Mouse (Mus musculus) intestine, postnatal 0 days (tissue): ENCODE results near the gene Zfhx2. TPM values are rescaled to one million over a fixed set of nuclear protein-coding genes. Genes with fewer than 3 reads are reported as not detected.

Experiments used
- ATAC-seq: fragments of 200-750 bp; cut with Nextera tagmentation; 2 replicates; pipeline ENCODE4 v1.8.0; 2017; ENCODE audit warnings: mild to moderate bottlenecking, moderate TSS enrichment, moderate library complexity
- H3K27ac ChIP-seq: fragments of 300-500 bp; sonication (generic); 2 replicates; pipeline ENCODE4 v1.5.1; 2014; ENCODE audit warnings: mild to moderate bottlenecking, low read depth, low read length, moderate library complexity
- H3K27me3 ChIP-seq: fragments of 300-500 bp; sonication (generic); replicated peaks from 2 replicates; pipeline ENCODE4 v1.6.1; 2014; ENCODE audit warnings: low read length, mixed read lengths; ENCODE audit not compliant: control insufficient read depth, insufficient read depth
- H3K36me3 ChIP-seq: fragments of 300-500 bp; sonication (generic); 2 replicates; pipeline ENCODE4 v1.6.1; 2014; ENCODE audit warnings: mild to moderate bottlenecking, moderate library complexity; ENCODE audit not compliant: control insufficient read depth, insufficient read depth
- H3K4me1 ChIP-seq: fragments of 300-500 bp; sonication (generic); replicated peaks from 2 replicates; pipeline ENCODE4 v1.6.1; 2014; ENCODE audit warnings: antibody characterized with exemption, low read length, mixed read lengths; ENCODE audit not compliant: control insufficient read depth, insufficient read depth
- H3K4me2 ChIP-seq: fragments of 300-500 bp; sonication (generic); replicated peaks from 2 replicates; pipeline ENCODE4 v1.6.1; 2014; ENCODE audit warnings: low read depth, mild to moderate bottlenecking, moderate library complexity
- H3K4me3 ChIP-seq: fragments of 300-500 bp; sonication (generic); 2 replicates; pipeline ENCODE4 v1.5.1; 2014; ENCODE audit warnings: low read depth, low read length
- H3K9ac ChIP-seq: fragments of 300-500 bp; sonication (generic); 2 replicates; pipeline ENCODE4 v1.6.1; 2014; ENCODE audit warnings: mild to moderate bottlenecking, low read depth, low read length
- H3K9me3 ChIP-seq: fragments of 300-500 bp; sonication (generic); 2 replicates; pipeline ENCODE4 v1.6.1; 2016; ENCODE audit warnings: mixed run types; ENCODE audit not compliant: control insufficient read depth
- CTCF ChIP-seq: sonication (generic); IDR thresholded peaks from 2 replicates; pipeline ENCODE4 v1.5.1; 2016; ENCODE audit warnings: low read depth, mild to moderate bottlenecking, control low read depth, antibody characterized with exemption, moderate library complexity
- WGBS: fragments of 180-500 bp; shearing (Covaris S2); extraction: QIAGEN DNeasy Blood & Tissue Kit; methylation state at CpG from one replicate; pipeline ENCODE4 v1.1.7; 2014; 5-methylcytosine and 5-hydroxymethylcytosine counted together
- polyA plus RNA-seq: library from polyadenylated mRNA; unstranded; fragments of >200 nt; fragmentation: Nextera tagmentation; extraction: Ambion mirVana; gene quantifications from 2 replicates; pipeline ENCODE4 v1.2.1, GENCODE M21; 2015

Gene Zfhx2
- polyA plus RNA-seq, 1 experiment from 2014 or later = 0.87 TPM

DNA sequence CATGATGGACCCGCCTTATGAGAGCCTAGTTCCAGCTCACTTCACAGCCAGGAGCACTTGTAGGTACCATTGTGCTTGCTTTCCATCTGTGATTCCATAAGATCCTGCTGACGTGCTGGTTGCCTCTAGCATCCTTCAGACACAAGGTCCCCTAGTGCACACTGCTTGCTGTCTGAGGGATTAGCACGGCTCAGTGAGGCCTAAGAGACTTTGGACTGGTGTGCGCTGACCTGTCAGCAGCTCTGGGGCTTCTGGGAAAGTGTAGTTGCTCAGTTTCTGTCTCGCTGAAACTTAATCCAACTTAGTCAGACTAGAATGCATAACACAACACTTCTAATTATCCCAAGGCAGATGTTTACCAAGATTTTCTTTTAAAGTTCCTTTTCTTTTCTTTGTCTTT lies 32.2 kb downstream of the Zfhx2 start:
- Histone ChIP-seq H3K4me3 (no peak overlapping the region), H3K9me3 (no peaks in the 10 kb centered on the region), H3K27ac (peak overlapping the region; percentile 7; the same call in 1 of the 2 replicates), H3K9ac (no peak overlapping the region), H3K27me3 (no peaks in the 10 kb centered on the region), H3K4me1 (no peaks in the 10 kb centered on the region), H3K4me2 (no peak overlapping the region), H3K36me3 (no peaks in the 10 kb centered on the region)
- no peak for TF ChIP-seq CTCF
- 53% methylated on average over 5 of the region's 5 CpGs for WGBS
- ATAC-seq = no peak

DNA sequence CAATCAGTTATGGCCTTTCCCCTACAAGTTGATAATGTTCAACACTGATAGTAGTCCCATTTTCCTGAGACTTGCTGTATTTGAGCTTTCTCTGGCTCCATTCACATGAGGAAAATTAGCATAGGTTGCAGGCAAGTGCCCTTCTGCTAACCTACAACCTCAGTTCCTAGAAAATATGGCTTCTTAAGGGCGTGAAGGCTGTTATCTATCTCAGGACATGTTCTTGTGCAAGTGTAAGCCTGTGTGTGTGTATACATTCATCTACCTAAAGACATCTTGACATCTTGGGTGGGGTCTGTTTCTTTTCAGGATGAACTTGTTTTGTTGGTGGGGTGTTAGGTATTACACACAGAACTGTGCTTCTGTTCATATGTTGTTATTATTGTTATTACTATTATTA lies 33.1 kb downstream of the Zfhx2 start:
- no peaks in the 10 kb centered on the region for H3K36me3 ChIP-seq
- 63% methylated on average over 1 of the region's 1 CpGs for WGBS
- H3K9me3 ChIP-seq = no peaks in the 10 kb centered on the region
- H3K4me3 ChIP-seq = no peak overlapping the region
- no peak overlapping the region for H3K27ac ChIP-seq
- H3K27me3 ChIP-seq = no peaks in the 10 kb centered on the region
- ATAC-seq = no peak
- no peaks in the 10 kb centered on the region for H3K4me1 ChIP-seq
- no peak overlapping the region for H3K4me2 ChIP-seq
- no peak overlapping the region for H3K9ac ChIP-seq
- TF ChIP-seq CTCF = no peak

DNA sequence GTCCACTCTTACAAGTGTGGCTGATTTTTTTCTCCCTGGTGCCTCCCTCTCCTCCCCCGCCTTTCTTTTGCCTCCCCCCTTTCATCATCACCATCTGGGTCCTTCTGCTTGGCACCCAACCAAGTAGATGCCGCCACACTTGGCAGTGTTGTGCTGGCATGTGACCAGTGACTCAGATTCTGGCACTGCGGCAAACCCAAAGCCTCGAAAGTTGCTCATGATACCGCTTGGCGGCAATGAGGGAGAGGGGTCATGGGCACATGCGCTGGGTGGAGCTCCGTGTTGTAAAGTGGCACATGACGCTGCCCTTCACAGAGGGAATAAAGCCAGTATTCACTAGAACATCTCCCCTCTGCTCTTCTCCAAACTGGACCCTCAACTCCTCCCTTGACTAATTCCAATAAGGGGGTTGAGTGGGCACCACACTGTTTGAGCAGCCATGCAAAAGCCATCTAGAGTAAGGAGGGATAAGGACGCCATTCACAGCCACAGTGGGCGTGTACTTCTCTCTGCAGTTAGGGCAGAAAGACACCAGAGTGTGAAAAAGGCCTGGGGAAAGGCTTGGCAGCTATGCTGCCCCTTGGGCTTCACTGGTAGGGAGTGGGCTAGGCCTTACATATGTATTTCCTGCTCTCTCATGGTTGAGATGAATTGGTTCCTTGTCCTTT lies 36.8 kb downstream of the Zfhx2 start:
- peak; percentile 28; the same call in 1 of the 2 replicates for ATAC-seq
- no peak; the same call in 1 of the 2 replicates for TF ChIP-seq CTCF
- Histone ChIP-seq H3K9ac (no peak overlapping the region), H3K4me1 (no peaks in the 10 kb centered on the region), H3K27ac (no peak overlapping the region), H3K36me3 (no peaks in the 10 kb centered on the region), H3K27me3 (no peaks in the 10 kb centered on the region), H3K9me3 (no peaks in the 10 kb centered on the region), H3K4me3 (no peak overlapping the region), H3K4me2 (no peak overlapping the region)
- WGBS = 75% methylated on average over 11 of the region's 11 CpGs

DNA sequence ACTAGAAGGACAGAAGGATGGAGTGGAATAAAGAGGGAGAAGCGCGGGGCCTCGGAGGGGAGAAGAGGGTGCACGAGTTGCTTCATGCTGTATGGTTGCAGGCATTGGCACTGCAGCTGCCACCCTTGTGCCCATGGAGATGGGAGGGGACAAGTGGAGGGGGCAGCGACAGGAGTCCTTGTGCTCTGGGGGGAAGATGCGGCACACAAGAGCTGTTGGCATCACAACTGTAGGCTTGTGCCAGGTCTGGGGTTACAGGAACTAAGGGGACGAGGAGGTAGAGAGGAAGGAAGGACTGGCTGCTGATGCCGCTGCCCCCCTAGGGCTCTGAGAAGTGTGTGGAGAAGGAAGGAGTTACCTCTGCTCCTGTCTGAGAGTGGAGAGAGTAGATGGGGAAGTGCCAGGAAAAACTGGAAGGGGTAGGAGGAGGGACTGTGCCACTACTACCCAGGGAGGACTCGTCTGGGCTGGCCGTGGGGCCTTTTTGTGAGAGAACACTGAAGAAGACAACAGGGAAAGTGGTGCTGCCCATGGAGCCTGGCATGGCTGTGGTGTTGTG lies 37.9 kb downstream of the Zfhx2 start:
- Histone ChIP-seq H3K4me2 (no peak overlapping the region), H3K9ac (no peak overlapping the region), H3K27me3 (no peaks in the 10 kb centered on the region), H3K9me3 (no peaks in the 10 kb centered on the region), H3K36me3 (no peaks in the 10 kb centered on the region), H3K4me1 (no peaks in the 10 kb centered on the region), H3K27ac (no peak overlapping the region), H3K4me3 (no peak overlapping the region)
- 77% methylated on average over 10 of the region's 10 CpGs for WGBS
- ATAC-seq = no peak
- no peak for TF ChIP-seq CTCF

DNA sequence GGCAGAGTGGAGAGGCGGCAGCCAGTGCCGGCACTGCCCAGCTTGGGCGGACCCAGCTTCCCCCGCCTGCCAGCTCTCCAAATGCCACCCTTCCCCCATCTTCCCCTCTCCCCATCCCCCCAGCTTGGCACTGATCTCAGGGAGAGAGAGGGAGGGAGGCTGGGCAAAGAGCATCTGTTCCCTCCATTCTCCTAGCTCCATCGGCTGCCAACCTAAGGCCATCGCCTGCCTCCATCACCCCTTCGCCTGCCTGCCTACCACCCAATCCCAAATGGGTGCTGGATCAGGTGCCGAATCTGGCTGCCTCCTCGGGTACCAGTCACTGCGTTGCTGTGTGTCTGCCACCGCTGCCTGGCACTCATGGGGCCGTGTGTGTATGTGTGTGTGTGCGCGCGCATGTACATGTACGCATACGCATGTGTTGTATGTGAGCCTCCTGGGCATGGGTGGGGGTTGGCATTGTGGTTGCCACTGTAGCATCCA lies 38.4 kb downstream of the Zfhx2 start:
- no peak overlapping the region for H3K4me2 ChIP-seq
- H3K27ac ChIP-seq = no peak overlapping the region
- ATAC-seq = no peak
- no peak overlapping the region for H3K4me3 ChIP-seq
- H3K9me3 ChIP-seq = no peaks in the 10 kb centered on the region
- no peak overlapping the region for H3K9ac ChIP-seq
- 83% methylated on average over 17 of the region's 17 CpGs for WGBS
- TF ChIP-seq CTCF = no peak
- H3K4me1 ChIP-seq = no peaks in the 10 kb centered on the region
- H3K27me3 ChIP-seq = no peaks in the 10 kb centered on the region
- no peaks in the 10 kb centered on the region for H3K36me3 ChIP-seq

DNA sequence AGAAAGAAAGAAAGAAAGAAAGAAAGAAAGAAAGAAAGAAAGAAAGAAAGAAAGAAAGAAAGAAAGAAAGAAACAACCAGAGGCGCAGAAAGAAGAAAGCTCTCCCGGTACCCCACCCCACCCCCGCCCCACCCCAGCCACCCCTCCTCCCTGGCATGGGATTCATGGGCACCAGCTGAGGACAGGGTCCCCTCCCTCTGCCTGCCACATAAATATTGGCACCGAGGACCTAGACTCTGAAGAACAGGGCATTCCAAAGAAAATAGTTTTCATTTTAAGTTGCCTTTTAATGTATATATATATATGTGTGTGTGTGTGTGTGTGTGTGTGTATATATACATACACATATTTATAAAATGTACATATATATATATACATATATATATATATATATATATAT lies 39.1 kb downstream of the Zfhx2 start:
- Histone ChIP-seq H3K27me3 (no peaks in the 10 kb centered on the region), H3K36me3 (no peaks in the 10 kb centered on the region), H3K4me1 (no peaks in the 10 kb centered on the region), H3K27ac (no peak overlapping the region), H3K9ac (no peak overlapping the region), H3K9me3 (no peaks in the 10 kb centered on the region), H3K4me2 (no peak overlapping the region), H3K4me3 (no peak overlapping the region)
- no peak for TF ChIP-seq CTCF
- ATAC-seq = no peak
- 83% methylated on average over 4 of the region's 4 CpGs for whole genome bisulfite sequencing
